Mouse (Mus musculus): ENCODE data around the gene Rab8b.
"Not testable (repeated sequence)": the region's sequence is repeated elsewhere in the genome, so short reads cannot be mapped to it uniquely, and the experiment has no call there.

The Rab8b gene

GRCm38 (mm10) chr9:66927696-66928402 is 8.4 kb upstream of the Rab8b start:
- Histone ChIP-seq H3K27me3 (ENCODE audit: control insufficient read depth, insufficient read depth, low read length, poor library complexity, severe bottlenecking) (no peaks in the 10 kb centered on the region), H3K36me3 (ENCODE audit: control insufficient read depth, insufficient read depth, low read length, poor library complexity, severe bottlenecking) (no peaks in the 10 kb centered on the region; the same call in 1 of the 2 replicates)
- DNase-seq (ENCODE audit: low read depth, low spot score) = no peak

- Histone ChIP-seq H3K36me3 (ENCODE audit: control insufficient read depth, insufficient read depth, low read length, poor library complexity, severe bottlenecking) (no peaks in the 10 kb centered on the region; the same call in 1 of the 2 replicates), H3K27me3 (ENCODE audit: control insufficient read depth, insufficient read depth, low read length, poor library complexity, severe bottlenecking) (no peaks in the 10 kb centered on the region)
- no peak for DNase-seq (ENCODE audit: low read depth, low spot score)
Observed at GRCm38 (mm10) chr9:66925853-66926252, 6.4 kb upstream of the Rab8b start.

GRCm38 (mm10) chr9:66922076-66922475 is 2.6 kb upstream of the Rab8b start:
- Histone ChIP-seq H3K36me3 (ENCODE audit: control insufficient read depth, insufficient read depth, low read length, poor library complexity, severe bottlenecking) (no peaks in the 10 kb centered on the region; the same call in 1 of the 2 replicates), H3K27me3 (ENCODE audit: control insufficient read depth, insufficient read depth, low read length, poor library complexity, severe bottlenecking) (no peaks in the 10 kb centered on the region)
- peak; percentile 57 for DNase-seq (ENCODE audit: low read depth, low spot score)

- DNase-seq (ENCODE audit: low read depth, low spot score) = peak; percentile 45
- Histone ChIP-seq H3K27me3 (ENCODE audit: control insufficient read depth, insufficient read depth, low read length, poor library complexity, severe bottlenecking) (no peaks in the 10 kb centered on the region), H3K36me3 (ENCODE audit: control insufficient read depth, insufficient read depth, low read length, poor library complexity, severe bottlenecking) (no peaks in the 10 kb centered on the region)
Observed at GRCm38 (mm10) chr9:66920488-66921279, 1.2 kb upstream of the Rab8b start.

- Histone ChIP-seq H3K27me3 (ENCODE audit: control insufficient read depth, insufficient read depth, low read length, poor library complexity, severe bottlenecking) (no peaks in the 10 kb centered on the region), H3K36me3 (ENCODE audit: control insufficient read depth, insufficient read depth, low read length, poor library complexity, severe bottlenecking) (no peaks in the 10 kb centered on the region)
- DNase-seq (ENCODE audit: low read depth, low spot score) = no peak
Observed at GRCm38 (mm10) chr9:66919981-66920380, 494 bp upstream of the Rab8b start.

GRCm38 (mm10) chr9:66918672-66919330 is 686 bp downstream of the Rab8b start:
- no peaks in the 10 kb centered on the region for H3K27me3 ChIP-seq (ENCODE audit: control insufficient read depth, insufficient read depth, low read length, poor library complexity, severe bottlenecking)
- H3K36me3 ChIP-seq (ENCODE audit: control insufficient read depth, insufficient read depth, low read length, poor library complexity, severe bottlenecking) = no peaks in the 10 kb centered on the region
- no peak for DNase-seq (ENCODE audit: low read depth, low spot score)

GRCm38 (mm10) chr9:66917892-66918255 is 1.6 kb downstream of the Rab8b start:
- Histone ChIP-seq H3K36me3 (ENCODE audit: control insufficient read depth, insufficient read depth, low read length, poor library complexity, severe bottlenecking) (no peaks in the 10 kb centered on the region), H3K27me3 (ENCODE audit: control insufficient read depth, insufficient read depth, low read length, poor library complexity, severe bottlenecking) (no peaks in the 10 kb centered on the region)
- DNase-seq (ENCODE audit: low read depth, low spot score) = no peak

GRCm38 (mm10) chr9:66917216-66917891 is 2.1 kb downstream of the Rab8b start:
- H3K36me3 ChIP-seq (ENCODE audit: control insufficient read depth, insufficient read depth, low read length, poor library complexity, severe bottlenecking) = no peaks in the 10 kb centered on the region
- no peaks in the 10 kb centered on the region for H3K27me3 ChIP-seq (ENCODE audit: control insufficient read depth, insufficient read depth, low read length, poor library complexity, severe bottlenecking)
- no peak for DNase-seq (ENCODE audit: low read depth, low spot score)

GRCm38 (mm10) chr9:66915869-66916785 is 3.4 kb downstream of the Rab8b start:
- no peaks in the 10 kb centered on the region for H3K27me3 ChIP-seq (ENCODE audit: control insufficient read depth, insufficient read depth, low read length, poor library complexity, severe bottlenecking)
- H3K36me3 ChIP-seq (ENCODE audit: control insufficient read depth, insufficient read depth, low read length, poor library complexity, severe bottlenecking) = no peaks in the 10 kb centered on the region
- DNase-seq (ENCODE audit: low read depth, low spot score) = peak; percentile 46

- H3K27me3 ChIP-seq (ENCODE audit: control insufficient read depth, insufficient read depth, low read length, poor library complexity, severe bottlenecking) = no peaks in the 10 kb centered on the region
- H3K36me3 ChIP-seq (ENCODE audit: control insufficient read depth, insufficient read depth, low read length, poor library complexity, severe bottlenecking) = no peaks in the 10 kb centered on the region
- DNase-seq (ENCODE audit: low read depth, low spot score) = no peak
Observed at GRCm38 (mm10) chr9:66915401-66915800, 4.1 kb downstream of the Rab8b start.

- no peak for DNase-seq (ENCODE audit: low read depth, low spot score)
- H3K36me3 ChIP-seq (ENCODE audit: control insufficient read depth, insufficient read depth, low read length, poor library complexity, severe bottlenecking) = no peaks in the 10 kb centered on the region
- H3K27me3 ChIP-seq (ENCODE audit: control insufficient read depth, insufficient read depth, low read length, poor library complexity, severe bottlenecking) = no peaks in the 10 kb centered on the region
Observed at GRCm38 (mm10) chr9:66914540-66914939, 4.9 kb downstream of the Rab8b start.

- H3K27me3 ChIP-seq (ENCODE audit: control insufficient read depth, insufficient read depth, low read length, poor library complexity, severe bottlenecking); DNase-seq (ENCODE audit: low read depth, low spot score); H3K36me3 ChIP-seq (ENCODE audit: control insufficient read depth, insufficient read depth, low read length, poor library complexity, severe bottlenecking): not testable (repeated sequence)
Observed at GRCm38 (mm10) chr9:66913254-66913934, 6.1 kb downstream of the Rab8b start.

GRCm38 (mm10) chr9:66912304-66912703 is 7.2 kb downstream of the Rab8b start:
- H3K36me3 ChIP-seq (ENCODE audit: control insufficient read depth, insufficient read depth, low read length, poor library complexity, severe bottlenecking) = no peaks in the 10 kb centered on the region
- DNase-seq (ENCODE audit: low read depth, low spot score) = no peak

More at GRCm38 (mm10) chr9:66912304-66912703, 7.2 kb downstream of the Rab8b start:
- no peaks in the 10 kb centered on the region for H3K27me3 ChIP-seq (ENCODE audit: control insufficient read depth, insufficient read depth, low read length, poor library complexity, severe bottlenecking)
